Mouse (Mus musculus) left cerebral cortex, adult 11 months (tissue): ENCODE data around the gene Dhx35.

ENCODE experiments used
- DNase-seq: peaks from one replicate; pipeline ENCODE4 v3.0.0; 2022; ENCODE audit warnings: low spot score

The Dhx35 gene

DNA sequence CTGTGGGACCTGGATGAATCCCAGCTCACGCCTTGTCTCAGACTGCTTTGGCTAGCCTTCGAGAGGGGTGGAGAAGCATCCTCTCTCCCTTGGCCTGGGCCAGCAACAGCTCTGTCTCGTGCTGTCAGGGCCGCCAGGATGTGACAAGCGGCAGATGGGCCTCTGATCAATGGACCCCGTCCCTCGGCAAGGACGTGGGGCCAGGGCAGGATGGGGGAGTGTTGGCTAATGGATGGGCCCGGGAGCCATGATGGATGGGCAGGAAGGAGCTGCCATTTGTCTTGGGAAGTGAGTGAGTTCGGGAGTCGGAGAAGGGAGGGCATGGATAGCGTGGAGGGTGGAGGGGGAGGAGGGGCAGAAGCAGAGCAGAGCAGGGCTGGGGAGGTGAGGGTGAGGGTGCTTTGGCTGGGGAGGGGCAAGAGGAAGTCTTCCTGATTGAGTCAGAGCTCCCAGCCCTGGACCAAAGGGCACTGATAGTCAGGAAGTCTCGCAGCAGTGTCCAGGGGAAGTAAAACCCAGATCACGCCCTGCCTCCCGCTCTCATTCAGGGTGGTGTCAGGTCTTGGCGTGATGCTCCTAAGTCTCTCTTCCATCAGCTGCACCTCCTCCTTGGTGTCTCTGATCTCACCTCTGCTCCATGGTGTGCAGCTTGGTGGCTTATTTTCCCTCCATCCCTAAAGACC lies 98.7 kb downstream of the Dhx35 start:
- DNase-seq: no peak

DNA sequence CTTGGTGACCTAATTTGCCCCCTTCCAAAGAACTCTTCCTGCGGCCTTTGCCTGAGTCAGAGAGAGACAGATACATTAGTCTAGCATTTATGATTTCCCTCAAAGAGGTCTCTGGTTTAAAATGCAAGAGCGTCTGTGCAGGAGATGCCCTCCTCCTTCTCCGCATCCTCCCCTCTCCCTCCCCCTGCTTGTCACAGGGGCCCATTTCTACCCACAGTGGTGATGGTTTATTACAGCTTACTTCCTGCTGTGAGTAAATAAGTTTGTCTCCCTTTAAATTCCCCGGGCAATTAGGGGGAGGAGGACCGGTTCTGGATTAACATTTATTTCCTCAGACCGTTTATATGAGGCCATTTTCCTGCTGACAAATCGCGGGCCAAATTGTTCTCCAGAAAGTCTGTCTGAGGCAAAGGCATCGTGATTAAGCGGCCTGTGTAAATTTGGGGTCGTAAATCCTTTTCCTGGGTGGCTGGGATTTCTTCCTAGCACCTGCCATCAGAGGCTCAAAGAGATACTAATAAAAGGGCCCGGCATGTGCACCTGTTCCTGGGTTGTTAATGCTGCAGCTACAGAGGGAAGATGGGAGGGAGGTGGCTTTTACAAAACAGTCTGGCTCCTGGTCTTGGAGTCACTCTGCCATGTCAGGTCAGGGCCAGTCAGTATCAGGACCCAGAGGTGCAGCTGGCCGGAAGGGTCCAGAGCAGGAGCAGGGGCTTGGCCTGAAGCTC lies 104.0 kb downstream of the Dhx35 start:
- no peak for DNase-seq
